Mouse (Mus musculus): Measurements from ENCODE around the gene Akr1b3. TPM values are rescaled to one million over a fixed set of nuclear protein-coding genes. Genes with fewer than 3 reads are reported as not detected.
"Not testable (repeated sequence)": the region's sequence is repeated elsewhere in the genome, so short reads cannot be mapped to it uniquely, and the experiment has no call there.

Gene Akr1b3
- polyA plus RNA-seq, 1 experiment from 2014 or later, result 232 TPM

DNA sequence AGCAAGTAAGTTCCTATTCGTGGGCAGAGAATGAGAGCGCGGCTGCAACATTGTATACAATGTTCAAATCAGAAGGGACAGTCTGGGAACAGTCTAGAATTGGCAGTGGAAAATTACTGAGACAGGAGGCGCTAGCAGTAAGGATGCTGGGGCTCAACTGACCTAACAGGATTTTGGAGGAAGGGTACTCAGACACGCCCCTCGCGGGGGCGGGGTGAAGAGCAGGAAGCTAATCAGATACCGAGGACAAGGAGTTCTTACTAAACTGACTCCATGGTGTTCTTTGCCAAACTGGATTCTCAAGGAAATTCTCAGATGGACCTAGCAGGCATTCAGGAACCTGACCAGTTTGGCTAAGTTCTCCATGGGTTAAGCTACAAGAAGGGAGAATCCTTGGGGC lies 27.7 kb upstream of the Akr1b3 start:
- no peaks in the 10 kb centered on the region for H3K36me3 ChIP-seq
- 17% methylated on average over 9 of the region's 9 CpGs for WGBS
- no peaks in the 10 kb centered on the region for H3K27me3 ChIP-seq (ENCODE audit: insufficient read depth, poor library complexity, severe bottlenecking)
- no peaks in the 10 kb centered on the region for H3K9me3 ChIP-seq
- H3K27ac ChIP-seq, result no peak overlapping the region
- no peak for DNase-seq (ENCODE audit: low spot score)
- H3K4me3 ChIP-seq, result no peak overlapping the region
- peaks cover 25% of the 10 kb centered on the region for H3K4me1 ChIP-seq

DNA sequence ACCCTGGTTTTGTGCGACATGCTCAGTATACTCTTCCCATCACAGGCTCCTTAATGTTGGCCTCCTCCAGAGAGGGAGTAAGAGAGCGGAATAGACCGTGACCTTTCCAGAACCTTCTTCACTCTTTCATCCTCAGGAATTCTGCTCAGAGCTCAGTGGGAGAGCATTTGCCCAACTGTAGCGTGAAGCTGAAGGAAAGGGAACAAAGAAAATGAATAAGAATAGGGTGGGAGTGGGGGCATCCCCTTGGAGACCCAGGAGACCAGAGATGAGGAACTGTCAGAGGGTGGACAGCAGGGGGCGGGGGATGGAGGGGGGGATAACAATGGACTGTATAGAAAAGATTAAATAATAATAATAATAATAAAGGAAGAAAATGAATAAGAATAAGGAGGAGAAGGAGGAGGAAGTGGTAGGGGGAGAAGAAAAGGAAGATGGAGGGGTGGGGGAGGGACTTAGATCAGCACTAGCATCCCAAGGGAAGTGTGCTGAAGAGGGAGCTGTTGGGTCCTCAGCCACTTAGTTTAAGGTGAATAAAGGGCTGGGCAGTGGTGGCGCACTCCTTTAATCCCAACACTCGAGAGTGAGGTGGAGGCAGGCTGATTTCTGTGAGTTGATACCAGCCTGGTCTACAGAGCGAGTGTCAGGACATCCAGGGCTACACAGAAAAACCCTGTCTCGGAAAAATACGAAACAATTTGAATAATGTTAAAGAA lies 27.0 kb upstream of the Akr1b3 start:
- Histone ChIP-seq H3K27ac (no peak overlapping the region), H3K27me3 (ENCODE audit: insufficient read depth, poor library complexity, severe bottlenecking) (no peaks in the 10 kb centered on the region), H3K36me3 (no peaks in the 10 kb centered on the region), H3K4me3 (no peak overlapping the region), H3K9me3 (no peaks in the 10 kb centered on the region), H3K4me1 (peaks cover 25% of the 10 kb centered on the region)
- peak; percentile 1 for DNase-seq (ENCODE audit: low spot score)
- WGBS, result 51% methylated on average over 10 of the region's 10 CpGs

DNA sequence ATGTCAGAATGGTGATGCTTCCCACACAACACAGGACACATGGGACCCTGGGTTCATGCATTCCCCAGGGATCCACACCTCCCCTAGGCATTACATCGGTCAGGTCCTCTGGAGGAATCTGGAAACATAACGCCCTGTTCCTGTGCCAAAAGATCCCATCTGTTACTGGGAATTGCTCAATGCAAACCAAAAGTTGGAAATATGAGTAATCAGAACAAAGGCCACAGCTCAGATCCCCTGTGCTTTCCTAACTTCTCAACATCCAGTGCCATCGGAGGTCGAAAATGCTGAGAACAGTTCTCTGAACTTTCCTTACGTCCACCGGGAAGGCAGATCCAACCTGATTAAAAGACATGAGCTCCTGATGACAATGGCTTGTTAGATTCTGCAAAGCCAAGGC lies 26.1 kb upstream of the Akr1b3 start:
- Histone ChIP-seq H3K27ac (no peak overlapping the region), H3K27me3 (ENCODE audit: insufficient read depth, poor library complexity, severe bottlenecking) (no peaks in the 10 kb centered on the region), H3K9me3 (no peaks in the 10 kb centered on the region), H3K36me3 (no peaks in the 10 kb centered on the region), H3K4me3 (no peak overlapping the region), H3K4me1 (peaks cover 25% of the 10 kb centered on the region)
- DNase-seq (ENCODE audit: low spot score), result peak; percentile 28
- WGBS, result 83% methylated on average over 6 of the region's 6 CpGs

DNA sequence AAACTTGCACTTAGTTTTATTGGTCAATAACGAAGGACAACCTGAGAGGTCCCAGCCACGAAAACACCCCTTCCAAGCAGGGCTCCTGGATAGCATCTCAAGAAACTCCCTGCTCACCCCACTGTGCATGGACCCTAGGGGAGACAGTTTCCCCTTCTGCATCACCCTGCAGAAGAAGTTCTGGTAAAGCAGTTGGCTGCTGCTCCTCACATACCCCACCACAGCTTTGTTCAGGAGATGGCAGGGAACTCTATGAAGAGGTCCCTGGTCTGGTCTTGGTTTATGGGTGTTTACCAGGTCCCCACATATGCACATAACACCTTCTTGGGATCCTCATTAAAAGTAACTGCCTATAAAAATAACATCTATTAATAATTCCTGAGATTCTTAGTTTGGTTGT lies 25.2 kb upstream of the Akr1b3 start:
- H3K9me3 ChIP-seq, result no peaks in the 10 kb centered on the region
- WGBS, result 81% methylated on average over 2 of the region's 2 CpGs
- no peaks in the 10 kb centered on the region for H3K36me3 ChIP-seq

DNA sequence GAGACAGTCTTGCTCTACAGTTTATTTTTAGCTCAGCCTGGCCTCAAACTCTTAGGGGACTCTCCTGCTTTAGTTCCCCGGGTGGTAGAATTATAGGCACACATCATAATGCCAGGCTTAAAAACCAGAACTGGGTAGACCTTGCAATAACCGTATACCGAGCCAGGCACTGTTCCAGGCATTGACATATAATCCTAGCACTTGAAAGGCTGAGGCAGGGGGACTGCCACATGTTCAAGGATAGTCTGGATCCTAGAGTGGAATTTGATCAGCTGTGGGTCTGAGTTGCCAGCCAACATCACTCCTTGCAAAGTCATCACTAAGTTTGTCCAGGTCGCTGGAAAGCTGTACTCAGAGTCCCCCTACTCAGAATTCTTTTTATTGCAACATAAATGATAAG lies 24.7 kb upstream of the Akr1b3 start:
- Histone ChIP-seq H3K27ac (no peak overlapping the region), H3K4me3 (no peak overlapping the region), H3K36me3 (no peaks in the 10 kb centered on the region), H3K27me3 (ENCODE audit: insufficient read depth, poor library complexity, severe bottlenecking) (no peaks in the 10 kb centered on the region), H3K4me1 (peaks cover 25% of the 10 kb centered on the region), H3K9me3 (no peaks in the 10 kb centered on the region)
- 75% methylated on average over 4 of the region's 4 CpGs for WGBS
- peak; percentile 66 for DNase-seq (ENCODE audit: low spot score)

More for the DNA sequence above, 25.2 kb upstream of the Akr1b3 start:
- Histone ChIP-seq H3K4me1 (peaks cover 25% of the 10 kb centered on the region), H3K27me3 (ENCODE audit: insufficient read depth, poor library complexity, severe bottlenecking) (no peaks in the 10 kb centered on the region), H3K27ac (no peak overlapping the region), H3K4me3 (no peak overlapping the region)
- DNase-seq (ENCODE audit: low spot score), result peak; percentile 51

GRCm38 (mm10) chr6:34337799-34338198 lies 20.5 kb upstream of the Akr1b3 start:
- no peaks in the 10 kb centered on the region for H3K27me3 ChIP-seq (ENCODE audit: insufficient read depth, poor library complexity, severe bottlenecking)
- no peaks in the 10 kb centered on the region for H3K36me3 ChIP-seq
- WGBS, result 89% methylated on average over 2 of the region's 2 CpGs
- no peak for DNase-seq (ENCODE audit: low spot score)
- H3K9me3 ChIP-seq, result no peaks in the 10 kb centered on the region
- H3K4me1 ChIP-seq, result peaks cover 4% of the 10 kb centered on the region; the same call in 1 of the 2 replicates
- H3K27ac ChIP-seq, result no peak overlapping the region
- H3K4me3 ChIP-seq, result no peak overlapping the region

DNA sequence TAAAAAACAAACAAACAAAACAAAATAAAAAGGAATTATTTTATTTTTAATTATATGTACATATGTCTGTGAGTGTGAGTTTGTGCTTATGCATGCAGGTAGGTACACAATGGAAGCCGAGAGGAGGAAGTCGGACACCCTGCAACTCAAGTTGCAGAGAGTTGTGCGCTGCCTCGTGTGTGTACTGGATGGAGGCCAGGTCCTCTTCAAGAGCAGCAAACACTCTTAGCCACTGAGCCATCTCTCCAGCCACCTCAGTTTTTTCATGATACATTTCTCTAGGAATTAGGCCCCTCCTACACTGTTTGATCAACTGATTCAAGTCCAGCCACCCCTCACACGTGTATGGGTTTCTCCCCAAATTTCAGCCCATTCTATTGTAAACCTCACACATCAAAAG lies 17.4 kb upstream of the Akr1b3 start:
- peak; percentile 52 for DNase-seq (ENCODE audit: low spot score)
- H3K27me3 ChIP-seq (ENCODE audit: insufficient read depth, poor library complexity, severe bottlenecking), result no peaks in the 10 kb centered on the region
- no peak overlapping the region for H3K27ac ChIP-seq
- H3K4me1 ChIP-seq, result no peaks in the 10 kb centered on the region
- WGBS, result 90% methylated on average over 5 of the region's 5 CpGs
- H3K4me3 ChIP-seq, result no peak overlapping the region
- H3K9me3 ChIP-seq, result no peaks in the 10 kb centered on the region
- H3K36me3 ChIP-seq, result no peaks in the 10 kb centered on the region

- H3K9me3 ChIP-seq; H3K4me3 ChIP-seq; H3K27ac ChIP-seq; H3K27me3 ChIP-seq (ENCODE audit: insufficient read depth, poor library complexity, severe bottlenecking); H3K4me1 ChIP-seq; H3K36me3 ChIP-seq: not testable (repeated sequence)
- 79% methylated on average over 12 of the region's 12 CpGs for WGBS
- peak; percentile 39 for DNase-seq (ENCODE audit: low spot score)
These were observed 14.5 kb upstream of the Akr1b3 start for GRCm38 (mm10) chr6:34331804-34332203.

GRCm38 (mm10) chr6:34331379-34331778 lies 14.1 kb upstream of the Akr1b3 start:
- WGBS, result 46% methylated on average over 5 of the region's 5 CpGs
- Histone ChIP-seq H3K27ac (no peak overlapping the region), H3K4me1 (no peaks in the 10 kb centered on the region), H3K9me3 (no peaks in the 10 kb centered on the region), H3K27me3 (ENCODE audit: insufficient read depth, poor library complexity, severe bottlenecking) (no peaks in the 10 kb centered on the region), H3K4me3 (no peak overlapping the region), H3K36me3 (no peaks in the 10 kb centered on the region)
- DNase-seq (ENCODE audit: low spot score), result peak; percentile 67

DNA sequence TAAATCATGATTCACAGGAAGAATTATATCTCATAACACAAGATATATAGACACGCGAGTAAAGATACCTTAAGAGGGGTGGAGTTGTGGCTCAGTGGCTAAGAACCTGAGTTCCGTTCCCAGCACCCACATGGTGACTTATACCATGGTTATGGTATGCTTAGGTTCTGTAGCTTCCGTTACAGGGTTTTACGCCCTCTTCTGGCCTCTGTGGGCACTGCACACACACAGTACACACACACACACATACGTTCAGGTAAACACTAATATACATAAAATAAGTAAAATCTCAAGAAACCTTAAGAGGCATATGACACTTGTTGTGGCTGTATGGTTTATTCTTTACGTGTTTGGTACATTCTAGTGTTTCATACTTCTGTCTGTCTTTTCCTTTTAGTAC lies 4.8 kb upstream of the Akr1b3 start:
- H3K9me3 ChIP-seq, result no peaks in the 10 kb centered on the region
- no peaks in the 10 kb centered on the region for H3K36me3 ChIP-seq
- H3K4me1 ChIP-seq, result peaks cover 6% of the 10 kb centered on the region; the same call in 1 of the 2 replicates
- H3K27me3 ChIP-seq (ENCODE audit: insufficient read depth, poor library complexity, severe bottlenecking), result no peaks in the 10 kb centered on the region
- H3K4me3 ChIP-seq, result no peak overlapping the region
- no peak overlapping the region for H3K27ac ChIP-seq
- WGBS, result 88% methylated on average over 7 of the region's 7 CpGs
- DNase-seq (ENCODE audit: low spot score), result no peak

DNA sequence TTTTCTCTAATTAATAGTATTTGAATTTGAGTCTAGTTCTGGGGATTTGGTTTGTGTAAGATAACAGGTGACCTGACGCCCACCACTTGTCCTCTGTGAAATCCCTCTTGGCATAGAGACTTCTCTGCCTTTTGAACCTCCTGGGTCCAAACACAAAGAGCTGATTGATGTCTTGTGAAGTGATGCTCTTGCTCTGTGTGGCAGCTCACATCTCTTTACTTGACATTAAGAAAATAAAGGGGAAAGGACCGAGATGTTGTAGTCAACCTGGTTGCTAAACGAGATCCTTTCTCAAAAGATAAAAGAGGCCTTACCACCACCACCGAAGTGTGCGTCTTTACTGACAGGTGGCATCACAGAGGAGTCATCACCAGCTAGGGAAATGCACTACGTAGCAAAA lies 1.4 kb upstream of the Akr1b3 start:
- 54% methylated on average over 6 of the region's 6 CpGs for WGBS
- peak; percentile 68 for DNase-seq (ENCODE audit: low spot score)

GRCm38 (mm10) chr6:34318172-34318571 lies 894 bp upstream of the Akr1b3 start:
- 44% methylated on average over 5 of the region's 5 CpGs for WGBS
- peak overlapping the region; percentile 93 for H3K4me3 ChIP-seq
- DNase-seq (ENCODE audit: low spot score), result peak; percentile 69
- no peaks in the 10 kb centered on the region for H3K9me3 ChIP-seq
- H3K4me1 ChIP-seq, result peaks cover 33% of the 10 kb centered on the region
- H3K36me3 ChIP-seq, result no peaks in the 10 kb centered on the region
- no peaks in the 10 kb centered on the region for H3K27me3 ChIP-seq (ENCODE audit: insufficient read depth, poor library complexity, severe bottlenecking)
- peak overlapping the region; percentile 92; the same call in 1 of the 2 replicates for H3K27ac ChIP-seq

More for the DNA sequence above, 1.4 kb upstream of the Akr1b3 start:
- H3K4me1 ChIP-seq, result peaks cover 33% of the 10 kb centered on the region
- H3K36me3 ChIP-seq, result no peaks in the 10 kb centered on the region
- no peaks in the 10 kb centered on the region for H3K27me3 ChIP-seq (ENCODE audit: insufficient read depth, poor library complexity, severe bottlenecking)
- H3K27ac ChIP-seq, result 0 out of 2 replicates have a peak overlapping the region, but pooled peaks have one; percentile 92
- H3K9me3 ChIP-seq, result no peaks in the 10 kb centered on the region
- H3K4me3 ChIP-seq, result no peak overlapping the region

DNA sequence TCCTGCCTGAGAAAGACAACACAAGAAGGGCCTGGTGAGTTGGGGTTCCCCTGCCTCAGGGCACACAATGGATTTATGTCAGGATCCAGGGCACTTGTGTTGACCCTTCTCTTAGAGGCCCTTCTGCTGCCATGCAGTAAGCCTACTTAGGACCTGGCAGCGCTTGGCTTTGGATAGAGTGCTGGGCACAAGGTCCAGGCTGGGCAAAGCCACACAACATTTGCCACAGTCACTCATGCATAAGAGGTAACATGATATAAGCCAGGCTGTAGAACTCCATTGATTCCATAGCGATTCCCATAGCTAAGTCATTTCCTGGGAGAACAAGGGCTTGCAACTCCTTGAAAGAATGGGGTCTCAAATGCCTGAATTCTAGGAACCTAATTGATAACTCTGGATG lies 3.4 kb downstream of the Akr1b3 start:
- H3K27ac ChIP-seq, result no peak overlapping the region
- H3K27me3 ChIP-seq (ENCODE audit: insufficient read depth, poor library complexity, severe bottlenecking), result no peaks in the 10 kb centered on the region
- no peak overlapping the region for H3K4me3 ChIP-seq
- DNase-seq (ENCODE audit: low spot score), result peak; percentile 63
- no peaks in the 10 kb centered on the region for H3K9me3 ChIP-seq
- 89% methylated on average over 2 of the region's 2 CpGs for WGBS
- H3K36me3 ChIP-seq, result peaks cover 35% of the 10 kb centered on the region
- peaks cover 36% of the 10 kb centered on the region for H3K4me1 ChIP-seq

GRCm38 (mm10) chr6:34313386-34313785 lies 3.9 kb downstream of the Akr1b3 start:
- Histone ChIP-seq H3K36me3 (peaks cover 41% of the 10 kb centered on the region), H3K27ac (no peak overlapping the region), H3K4me1 (peaks cover 33% of the 10 kb centered on the region), H3K9me3 (no peaks in the 10 kb centered on the region), H3K4me3 (no peak overlapping the region), H3K27me3 (ENCODE audit: insufficient read depth, poor library complexity, severe bottlenecking) (no peaks in the 10 kb centered on the region)
- 82% methylated on average over 9 of the region's 9 CpGs for WGBS
- DNase-seq (ENCODE audit: low spot score), result no peak

All from heart, embryonic 10.5 days (tissue).